In the genomic region with DNA sequence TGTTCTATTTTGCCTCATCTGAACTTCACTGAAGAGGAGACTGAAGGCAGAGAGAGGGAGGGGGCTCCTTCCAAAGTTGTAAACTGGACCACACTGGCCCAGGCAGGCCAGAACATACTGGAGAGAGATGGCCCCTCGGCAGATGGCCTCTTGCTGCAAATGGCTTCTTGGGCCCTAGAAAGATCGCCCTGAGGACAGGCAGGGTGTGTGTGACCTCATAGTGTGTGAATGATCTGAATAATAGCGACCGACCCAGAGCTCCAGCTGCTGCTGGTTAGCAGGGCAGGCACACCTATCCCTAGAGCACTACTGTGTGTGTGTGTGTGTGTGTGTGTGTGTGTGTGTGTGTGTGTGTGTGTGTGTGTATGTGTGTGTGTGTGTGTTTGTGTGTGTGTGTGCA, we compare ENCODE assay signal across 20 mouse cellular contexts. TPM values are rescaled to one million over a fixed set of nuclear protein-coding genes. Genes with fewer than 3 reads are reported as not detected.
A peak's percentile ranks its signal among the peaks of the same experiment; 100 is the strongest.
DNase-seq lines count a peak whose midpoint lies in the region; ATAC-seq and TF ChIP-seq lines count a peak whose summit lies in the region.
"Had no signal": no experiment of that assay in that cellular context is flagged by ENCODE, and none has a peak within 500 bp of the region (broad histone marks: within the 10 kb centered on the region; RNA-seq: fewer than 3 reads in every experiment).

No protein-coding gene starts in this region.

- 58% methylated on average over 4 of the region's 4 CpGs for WGBS in liver, embryonic 15.5 days (ENCODE audit: insufficient replicate concordance)
- WGBS in heart, adult 2 months, result 76% methylated on average over 4 of the region's 4 CpGs

- H3K9me3 ChIP-seq in liver, embryonic 15.5 days (replicated peaks), result no peaks in the 10 kb centered on the region
- H3K9me3 ChIP-seq in ES-Bruce4 (replicated peaks; ENCODE audit: control insufficient read depth, insufficient read depth, low read length, poor library complexity, severe bottlenecking), result no peaks in the 10 kb centered on the region
- H3K9me3 ChIP-seq: forebrain, embryonic 10.5 days; heart, embryonic 15.5 days; hindbrain, embryonic 15.5 days; kidney, embryonic 15.5 days; limb, embryonic 13.5 days; neural tube, embryonic 15.5 days had no signal

- H3K36me3 ChIP-seq in liver, embryonic 15.5 days (replicated peaks), result no peaks in the 10 kb centered on the region
- no peaks in the 10 kb centered on the region for H3K36me3 ChIP-seq in ES-Bruce4 (ENCODE audit: control insufficient read depth, insufficient read depth, low read length, poor library complexity, severe bottlenecking)
- no peaks in the 10 kb centered on the region for H3K36me3 ChIP-seq in heart, adult 2 months (ENCODE audit: control insufficient read depth, insufficient read depth, low read length)
- H3K36me3 ChIP-seq: forebrain, embryonic 10.5 days; heart, embryonic 15.5 days; hindbrain, embryonic 15.5 days; kidney, embryonic 15.5 days; limb, embryonic 13.5 days; neural tube, embryonic 15.5 days had no signal

- intact Hi-C loops in heart, adult 2 months (cut with DNase I), result no loop called here

- H3K79me2 ChIP-seq in heart, adult 2 months (replicated peaks; ENCODE audit: control insufficient read depth, insufficient read depth, low read length), result no peaks in the 10 kb centered on the region

- no peak overlapping the region for H3K4me3 ChIP-seq in liver, embryonic 15.5 days (replicated peaks)
- no peak overlapping the region for H3K4me3 ChIP-seq in ES-Bruce4 (ENCODE audit: low read depth, low read length)
- no peak overlapping the region for H3K4me3 ChIP-seq in heart, adult 2 months
- H3K4me3 ChIP-seq: forebrain, embryonic 10.5 days; heart, embryonic 15.5 days; hindbrain, embryonic 15.5 days; kidney, embryonic 15.5 days; limb, embryonic 13.5 days; neural tube, embryonic 15.5 days had no signal

- no peaks in the 10 kb centered on the region for H3K27me3 ChIP-seq in liver, embryonic 15.5 days
- no peaks in the 10 kb centered on the region for H3K27me3 ChIP-seq in ES-Bruce4 (ENCODE audit: control insufficient read depth, insufficient read depth, low read length, poor library complexity, severe bottlenecking)
- no peaks in the 10 kb centered on the region for H3K27me3 ChIP-seq in heart, adult 2 months (ENCODE audit: control insufficient read depth, insufficient read depth, low read length)
- H3K27me3 ChIP-seq: heart, embryonic 15.5 days; hindbrain, embryonic 15.5 days; kidney, embryonic 15.5 days; limb, embryonic 13.5 days; neural tube, embryonic 15.5 days; Patski had no signal

- no peak overlapping the region for H3K4me2 ChIP-seq in liver, embryonic 15.5 days
- H3K4me2 ChIP-seq: heart, embryonic 15.5 days; hindbrain, embryonic 15.5 days; kidney, embryonic 15.5 days; limb, embryonic 13.5 days; neural tube, embryonic 15.5 days had no signal

- no peak for TF ChIP-seq CTCF in ES-Bruce4 (IDR thresholded peaks at IDR 0.05; ENCODE audit: low read depth, low read length)
- TF ChIP-seq CTCF in heart, adult 2 months (IDR thresholded peaks at IDR 0.05), result no peak

- DNase-seq in liver (no peak), NIH3T3 (ENCODE audit: low read depth) (peak; percentile 28)
- no peak for DNase-seq in heart, adult 2 months
- no peak for DNase-seq in left cerebral cortex, adult 8-10 months (ENCODE audit: low spot score in 2 of 2)
- DNase-seq: cerebellum, adult 2 months; cerebellum, postnatal 25 days; forebrain, postnatal 0 days; gastrocnemius, postnatal 36 days; heart, postnatal 36 days; lung, postnatal 14 days had no signal

- H3K9ac ChIP-seq in liver, embryonic 15.5 days, result no peak overlapping the region
- H3K9ac ChIP-seq in ES-Bruce4 (ENCODE audit: low read depth, poor library complexity, severe bottlenecking), result no peak overlapping the region
- H3K9ac ChIP-seq in heart, adult 2 months (ENCODE audit: low read depth, low read length), result no peak overlapping the region
- H3K9ac ChIP-seq: forebrain, postnatal 0 days; heart, embryonic 15.5 days; hindbrain, embryonic 15.5 days; kidney, embryonic 15.5 days; limb, embryonic 13.5 days; neural tube, embryonic 15.5 days had no signal

- TF ChIP-seq POLR2A in ES-Bruce4 (IDR thresholded peaks at IDR 0.05; ENCODE audit: insufficient read depth, low read length), result no peak
- TF ChIP-seq POLR2A in heart, adult 2 months (IDR thresholded peaks at IDR 0.05; ENCODE audit: insufficient read depth, low read depth, low read length), result no peak

- ATAC-seq in liver, embryonic 15.5 days (ENCODE audit: insufficient read depth), result peak; percentile 35
- ATAC-seq in megakaryocyte progenitor cell, adult 5-6 weeks (replicated peaks; ENCODE audit: poor library complexity), result 0 out of 2 replicates have a peak, but pooled peaks have one; percentile 16
- ATAC-seq: forebrain, postnatal 0 days; Patski had no signal

- TF ChIP-seq EP300 in ES-Bruce4 (IDR thresholded peaks at IDR 0.05; ENCODE audit: insufficient read depth, low read depth, low read length), result peak; percentile 60; the same call in 1 of the 2 replicates
- no peak for TF ChIP-seq EP300 in heart, adult 2 months (IDR thresholded peaks at IDR 0.05; ENCODE audit: insufficient read depth, low read depth, low read length)

- H3K4me1 ChIP-seq in liver, embryonic 15.5 days (replicated peaks), result peaks cover 23% of the 10 kb centered on the region
- H3K4me1 ChIP-seq in ES-Bruce4 (ENCODE audit: control insufficient read depth, insufficient read depth, low read length), result peaks cover 5% of the 10 kb centered on the region
- H3K4me1 ChIP-seq in heart, adult 2 months (ENCODE audit: control insufficient read depth, insufficient read depth, low read length), result no peaks in the 10 kb centered on the region
- H3K4me1 ChIP-seq: hindbrain, embryonic 15.5 days; limb, embryonic 13.5 days; neural tube, embryonic 15.5 days had no signal

- no peak overlapping the region for H3K27ac ChIP-seq in liver, embryonic 15.5 days (replicated peaks)
- peak overlapping the region; percentile 28; the same call in 1 of the 2 replicates for H3K27ac ChIP-seq in ES-Bruce4 (ENCODE audit: insufficient read depth, low read length)
- no peak overlapping the region for H3K27ac ChIP-seq in heart, adult 2 months
- H3K27ac ChIP-seq: forebrain, embryonic 10.5 days; heart, embryonic 15.5 days; hindbrain, embryonic 15.5 days; kidney, embryonic 15.5 days; limb, embryonic 13.5 days; neural tube, embryonic 15.5 days had no signal

RNA-seq across cellular contexts. Expression of a gene that starts 25.2 kb away (rescaled TPM):
- 73.5 and 76.0 TPM in 2 replicates for polyA plus RNA-seq in liver, embryonic 15.5 days (2015; fragmentation: Nextera tagmentation; extraction: Ambion mirVana)
- polyA plus RNA-seq in ES-Bruce4 (2011; ENCODE audit: insufficient read depth, insufficient read length, low read depth, missing spikeins), result 218 and 235 TPM in 2 replicates
- total RNA-seq in megakaryocyte progenitor cell, adult 5-6 weeks (2015), result 173 and 221 TPM in 2 replicates
- 222 and 258 TPM in 2 replicates for total RNA-seq in megakaryocyte progenitor cell, adult 5-6 weeks (2017)
- total RNA-seq in heart, adult 2 months (2021), result 1,000 to 10,000 TPM; 1,146 to 1,291 TPM
- 1,270 and 1,818 TPM in 2 replicates for polyA plus RNA-seq in heart, adult 2 months (2012; rRNA removed)
- 1,000 to 10,000 TPM; 1,605 to 1,722 (median 1,654) TPM for total RNA-seq in left cerebral cortex, adult 8-10 months (2022)

RNA-seq across cellular contexts. Expression of a gene that starts 33.1 kb away (rescaled TPM):
- 0.14 and 0.29 TPM in 2 replicates for polyA plus RNA-seq in liver, embryonic 15.5 days (2015; fragmentation: Nextera tagmentation; extraction: Ambion mirVana)
- 0.43 and 0.55 TPM in 2 replicates for polyA plus RNA-seq in ES-Bruce4 (2011; ENCODE audit: insufficient read depth, insufficient read length, low read depth, missing spikeins)
- not detected in 2 replicates for total RNA-seq in megakaryocyte progenitor cell, adult 5-6 weeks (2015)
- total RNA-seq in megakaryocyte progenitor cell, adult 5-6 weeks (2017), result not detected in 2 replicates
- under 1 TPM; 0.80 to 0.91 TPM for total RNA-seq in heart, adult 2 months (2021)
- polyA plus RNA-seq in heart, adult 2 months (2012; rRNA removed), result 1.3 and 1.5 TPM in 2 replicates
- total RNA-seq in left cerebral cortex, adult 8-10 months (2022), result 1 to 10 TPM; 1.2 to 2.0 (median 1.9) TPM

Comparison
In these comparisons a context has a peak if more than half of its experiments do, and no peak if none do; other contexts are left out.
1. RNA of a gene that starts 25.2 kb away (total RNA-seq): 1,605 to 1,722 TPM in left cerebral cortex, adult 8-10 months and 1,146 to 1,291 TPM in heart, adult 2 months; 173 to 258 TPM in megakaryocyte progenitor cell, adult 5-6 weeks; every median in the first group is over 4 times any median in the second.